Mouse (Mus musculus) hematopoietic multipotent progenitor cell, adult 10-12 weeks (in vitro differentiated cells): ENCODE data around the gene Ifit1bl2. TPM values are rescaled to one million over a fixed set of nuclear protein-coding genes. Genes with fewer than 3 reads are reported as not detected.

ENCODE experiments used
- polyA plus RNA-seq: library from polyadenylated mRNA; stranded (reverse); fragments of >175 nt; gene quantifications from 2 replicates; pipeline ENCODE4 v1.2.3, GENCODE M21; 2012; ENCODE audit warnings: low replicate concordance

Gene Ifit1bl2
- 0.19 TPM in 1 of 2 replicates, not detected in the other for polyA plus RNA-seq

DNA sequence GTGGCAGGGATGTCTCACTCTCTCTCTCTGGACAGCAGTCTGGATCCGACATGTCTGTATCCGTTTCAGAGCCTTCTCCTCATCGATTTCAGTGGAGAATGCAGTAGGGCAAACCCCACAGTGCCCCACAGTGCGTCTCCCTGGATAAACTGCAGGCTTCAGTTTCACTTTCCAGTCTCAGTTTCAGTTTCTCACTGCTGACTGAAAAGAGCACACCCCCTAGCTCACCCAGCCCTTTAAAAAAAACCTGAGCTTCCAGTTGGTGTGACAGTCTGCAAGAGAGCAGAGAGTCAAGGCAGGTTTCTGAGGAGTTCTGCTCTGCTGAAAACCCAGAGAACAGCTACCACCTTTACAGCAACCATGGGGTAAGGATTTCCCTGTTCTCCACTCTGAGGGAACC is at the start of gene Ifit1bl2, which contains the start of gene Ifit1:
TSS of gene Ifit1bl2 (minus strand) at position 121 of the 400 bp plus-strand sequence.
TSS of gene Ifit1 (plus strand) at position 249 of the 400 bp plus-strand sequence.

DNA sequence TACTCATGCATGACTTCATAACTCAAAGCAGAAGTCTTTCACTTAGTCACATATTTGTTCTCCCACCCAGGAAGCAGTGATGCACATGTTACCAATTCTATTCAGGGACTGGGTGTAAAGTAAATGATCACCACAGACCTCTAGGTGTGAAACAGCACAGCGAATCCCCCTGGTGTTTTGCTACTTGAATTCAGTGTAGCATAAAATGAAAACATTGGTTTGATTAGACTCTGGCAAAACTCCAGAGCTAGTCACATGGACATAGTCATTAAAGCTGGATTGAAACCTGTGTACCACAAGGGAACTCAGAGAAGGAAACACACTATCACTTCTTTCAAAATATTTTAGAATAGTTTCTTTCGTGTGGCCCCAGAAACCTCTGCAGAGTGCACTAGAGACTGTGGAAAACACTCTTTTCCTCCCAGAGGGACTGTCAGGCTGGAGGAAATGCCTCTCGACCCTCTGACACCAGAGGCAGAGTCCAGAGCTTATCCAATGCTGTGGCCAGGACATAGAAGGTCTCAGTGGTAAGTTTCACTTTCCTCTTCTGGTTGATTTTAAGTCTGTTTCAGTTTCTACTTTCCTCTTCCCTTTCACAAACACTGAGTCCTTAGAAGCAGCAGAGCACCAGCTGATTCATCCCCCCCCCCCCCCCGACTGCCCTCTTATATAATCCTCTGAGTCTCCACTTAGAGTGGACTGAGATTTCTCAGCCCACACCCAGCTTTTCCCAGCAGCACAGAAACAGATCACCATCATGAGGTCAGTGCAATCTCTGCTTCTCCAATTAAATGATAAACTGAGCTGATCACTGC is 33.1 kb downstream of the Ifit1bl2 start, which contains the start of gene Ifit3b:
TSS of gene Ifit3b (plus strand) at position 734 of the 815 bp plus-strand sequence.

DNA sequence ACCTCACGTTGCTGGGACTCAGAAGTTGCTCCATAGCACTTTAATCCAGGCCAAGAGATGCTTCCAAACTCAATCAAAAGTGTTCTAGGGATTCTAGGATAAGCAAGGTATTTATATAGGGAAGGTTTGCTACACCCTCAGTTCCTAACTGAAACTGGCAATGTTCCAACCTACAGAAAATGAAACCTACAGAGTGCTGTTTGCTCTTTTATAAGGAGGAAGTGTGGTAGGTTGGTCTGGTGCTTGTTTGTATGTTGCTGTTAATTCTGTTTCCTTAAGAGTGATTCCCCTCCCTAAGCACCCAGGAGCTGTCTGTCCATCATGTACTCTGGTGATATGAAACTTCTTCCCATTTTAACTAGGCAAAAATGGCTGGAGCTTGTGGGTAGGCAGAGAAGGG is 38.7 kb downstream of the Ifit1bl2 start, which contains the start of gene Ifit1bl1:
TSS of gene Ifit1bl1 (minus strand) at position 69 of the 400 bp plus-strand sequence.

DNA sequence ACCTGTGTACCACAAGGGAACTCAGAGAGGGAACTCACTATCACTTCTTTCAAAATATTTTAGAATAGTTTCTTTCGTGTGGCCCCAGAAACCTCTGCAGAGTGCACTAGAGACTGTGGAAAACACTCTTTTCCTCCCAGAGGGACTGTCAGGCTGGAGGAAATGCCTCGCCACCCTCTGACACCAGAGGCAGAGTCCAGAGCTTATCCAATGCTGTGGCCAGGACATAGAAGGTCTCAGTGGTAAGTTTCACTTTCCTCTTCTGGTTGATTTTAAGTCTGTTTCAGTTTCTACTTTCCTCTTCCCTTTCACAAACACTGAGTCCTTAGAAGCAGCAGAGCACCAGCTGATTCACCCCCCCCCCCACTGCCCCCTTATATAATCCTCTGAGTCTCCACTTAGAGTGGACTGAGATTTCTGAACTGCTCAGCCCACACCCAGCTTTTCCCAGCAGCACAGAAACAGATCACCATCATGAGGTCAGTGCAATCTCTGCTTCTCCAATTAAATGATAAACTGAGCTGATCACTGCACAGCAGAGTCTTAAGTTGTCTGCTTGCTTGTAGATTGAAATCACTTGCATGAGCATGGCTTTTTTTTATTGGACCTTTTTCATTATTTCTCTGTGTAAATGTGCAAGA is 57.3 kb downstream of the Ifit1bl2 start, which contains the start of gene Ifit3:
TSS of gene Ifit3 (plus strand) at position 406 of the 641 bp plus-strand sequence.

Other genes starting within 250 kb of the Ifit1bl2 start
- not detected in 2 replicates for gene Ch25h, start 165.6 kb downstream of the Ifit1bl2 start, polyA plus RNA-seq
- gene Lipa, start 113.3 kb downstream of the Ifit1bl2 start, polyA plus RNA-seq: 4.1 and 5.8 TPM in 2 replicates
- gene Ifit2, start 90.0 kb downstream of the Ifit1bl2 start, polyA plus RNA-seq: 0.17 and 0.66 TPM in 2 replicates
- gene Ifit3, start 57.2 kb downstream of the Ifit1bl2 start, polyA plus RNA-seq: 0.58 and 1.2 TPM in 2 replicates
- gene Ifit1bl1, start 38.8 kb downstream of the Ifit1bl2 start, polyA plus RNA-seq: 0.31 and 1.3 TPM in 2 replicates
- 0.31 and 0.33 TPM in 2 replicates for gene Ifit3b, start 32.8 kb downstream of the Ifit1bl2 start, polyA plus RNA-seq
- gene Ifit1, start 128 bp upstream of the Ifit1bl2 start, polyA plus RNA-seq: 0.07 and 0.80 TPM in 2 replicates
- gene Slc16a12, start 106.5 kb upstream of the Ifit1bl2 start, polyA plus RNA-seq: 0.02 TPM in 1 of 2 replicates, not detected in the other
- 0.62 and 0.78 TPM in 2 replicates for gene Pank1, start 238.7 kb upstream of the Ifit1bl2 start, polyA plus RNA-seq